Comparison of ENCODE assay signal across 13 mouse cellular contexts in genomic region chr14:18758003-18758402, GRCm38 (mm10).
"Had no signal": no experiment of that assay in that cellular context is flagged by ENCODE, and none has a peak within 500 bp of the region (broad histone marks: within the 10 kb centered on the region; RNA-seq: fewer than 3 reads in every experiment).

No protein-coding gene starts in this region.

- H3K4me3 ChIP-seq: limb, embryonic 15.5 days; midbrain, embryonic 12.5 days; myocyte; neural tube, embryonic 15.5 days had no signal

- H3K27ac ChIP-seq: limb, embryonic 15.5 days; liver, embryonic 14.5 days; midbrain, embryonic 12.5 days; neural tube, embryonic 15.5 days; stomach, postnatal 0 days had no signal

- H3K36me3 ChIP-seq: limb, embryonic 15.5 days; midbrain, embryonic 12.5 days; neural tube, embryonic 15.5 days had no signal

- DNase-seq: layer of hippocampus, adult 9-11 months; layer of hippocampus, postnatal 36 days; lung, adult 18-20 months; right cerebral cortex, adult 18-20 months; right cerebral cortex, postnatal 25 days; thymus, postnatal 4 days had no signal

- H3K9me3 ChIP-seq: limb, embryonic 15.5 days; midbrain, embryonic 12.5 days; neural tube, embryonic 15.5 days had no signal

- H3K27me3 ChIP-seq: limb, embryonic 15.5 days; midbrain, embryonic 12.5 days; neural tube, embryonic 15.5 days had no signal

- H3K4me1 ChIP-seq: limb, embryonic 15.5 days had no signal

- H3K9ac ChIP-seq: limb, embryonic 15.5 days; liver, embryonic 14.5 days; midbrain, embryonic 12.5 days; neural tube, embryonic 15.5 days had no signal

- H3K4me2 ChIP-seq: limb, embryonic 15.5 days; midbrain, embryonic 12.5 days; neural tube, embryonic 15.5 days had no signal

- ATAC-seq: inflammation-experienced regulatory T-cells, adult 6 months had no signal
